Mouse (Mus musculus): ENCODE measurements around the gene Srsf10.

Gene Srsf10

DNA sequence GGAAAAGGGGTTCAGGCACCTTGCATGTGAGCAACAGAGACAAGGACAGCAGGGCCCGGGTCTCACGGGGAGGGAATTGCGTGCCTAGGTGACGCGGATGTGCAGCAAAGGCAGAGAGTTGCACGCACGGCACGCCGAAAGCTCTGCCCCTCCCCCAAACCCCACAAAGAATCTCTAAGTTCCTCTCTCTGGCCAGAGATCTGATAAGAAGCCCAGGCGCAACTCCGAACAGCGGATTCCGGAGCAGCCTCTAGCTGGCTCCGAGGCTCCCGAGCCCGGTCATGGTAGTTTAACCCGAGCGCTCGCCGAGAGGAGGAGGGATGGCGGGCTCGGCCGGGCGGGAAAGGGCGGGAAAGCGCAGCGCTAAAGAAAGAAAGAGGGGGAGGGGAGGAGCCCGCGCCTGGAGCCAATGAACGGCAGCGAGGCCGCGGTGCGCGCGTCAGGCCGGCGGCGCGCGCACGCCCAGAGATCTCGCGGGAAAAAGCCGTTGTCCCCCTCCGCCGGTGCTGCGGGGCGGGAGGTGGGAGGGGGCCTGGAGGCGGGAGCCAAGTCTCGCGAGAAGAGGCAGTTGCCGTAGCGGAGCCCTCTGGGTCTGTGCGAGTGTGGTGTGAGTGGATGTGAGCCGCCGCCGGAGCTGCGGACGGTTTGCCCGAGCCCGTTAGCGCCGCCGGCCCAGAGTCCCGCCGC lies at the start of gene Srsf10:
Gene Srsf10 (plus strand): TSS at position 212 of the 687 bp plus-strand sequence.
- DNase-seq = peak; percentile 96

- DNase-seq = no peak
Observed at GRCm38 (mm10) chr4:135814896-135815295, 40.7 kb upstream of the Srsf10 start.

DNA sequence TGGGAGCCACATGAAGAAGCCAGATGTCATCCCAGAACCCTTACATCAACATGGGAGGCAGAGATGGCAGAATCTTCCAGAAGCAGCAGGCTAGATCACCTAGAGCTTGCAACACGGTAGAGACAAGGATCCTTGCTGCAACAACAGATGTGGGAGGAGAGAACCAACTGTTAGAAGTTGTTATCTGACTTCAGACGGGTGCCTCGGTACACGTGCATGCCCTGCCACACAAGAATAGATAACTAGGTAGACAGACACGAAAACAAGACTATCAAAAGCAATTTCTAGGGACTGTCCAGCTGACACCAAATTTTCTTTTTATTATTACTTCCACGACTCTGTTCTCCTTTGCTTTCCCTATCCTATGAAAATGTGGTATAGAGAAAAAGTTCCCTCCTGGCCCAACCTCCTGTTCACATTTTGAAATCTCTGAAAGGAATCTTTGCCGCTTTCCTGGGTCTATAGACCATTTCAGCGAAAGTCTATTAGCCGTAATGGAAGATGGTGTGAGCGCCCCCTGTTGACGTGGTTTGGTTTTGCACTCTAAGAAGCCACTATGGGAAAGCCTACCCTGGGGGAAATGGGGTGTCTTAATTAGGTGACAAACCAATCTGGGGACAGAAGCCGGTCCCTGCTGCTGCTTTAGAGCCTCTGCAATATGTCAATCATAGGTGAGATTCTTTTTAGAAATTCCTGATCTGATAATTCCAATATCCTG lies 38.5 kb upstream of the Srsf10 start:
- DNase-seq = peak; percentile 71

- no peak for DNase-seq
Observed at GRCm38 (mm10) chr4:135818366-135818765, 37.2 kb upstream of the Srsf10 start.

DNA sequence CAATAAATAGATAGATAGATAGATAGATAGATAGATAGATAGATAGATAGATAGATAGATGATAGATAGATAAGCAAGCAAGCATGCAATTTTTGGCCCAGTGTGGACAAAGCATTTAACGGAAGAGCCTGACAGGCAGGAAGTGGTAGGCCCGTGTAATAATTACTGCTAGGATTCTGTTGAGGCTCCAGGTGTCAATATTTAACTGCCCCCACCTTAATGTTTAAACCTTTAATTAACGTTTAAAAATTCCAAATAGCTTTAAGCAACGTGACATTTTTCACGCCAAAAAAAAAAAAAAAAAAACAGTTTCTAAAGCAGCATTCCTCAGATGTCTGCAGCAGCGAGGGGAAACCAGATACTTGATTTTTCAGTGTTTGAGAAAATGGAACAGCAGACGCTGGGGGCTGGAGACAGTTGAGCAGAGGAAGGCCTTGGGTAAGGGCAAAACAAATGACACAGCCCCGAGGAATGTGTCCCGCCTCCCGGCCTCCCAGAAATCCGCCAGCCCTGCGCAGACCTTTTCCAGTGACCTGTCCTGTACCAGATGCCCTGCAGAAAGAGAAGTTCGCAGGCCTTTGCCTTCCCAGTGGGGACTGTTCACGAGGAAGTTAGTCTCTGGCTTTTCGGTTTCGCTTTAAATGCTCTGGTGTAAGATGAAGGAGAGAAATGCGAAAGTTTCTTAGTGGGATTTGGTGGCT lies 35.6 kb upstream of the Srsf10 start:
- DNase-seq = peak; percentile 64

DNA sequence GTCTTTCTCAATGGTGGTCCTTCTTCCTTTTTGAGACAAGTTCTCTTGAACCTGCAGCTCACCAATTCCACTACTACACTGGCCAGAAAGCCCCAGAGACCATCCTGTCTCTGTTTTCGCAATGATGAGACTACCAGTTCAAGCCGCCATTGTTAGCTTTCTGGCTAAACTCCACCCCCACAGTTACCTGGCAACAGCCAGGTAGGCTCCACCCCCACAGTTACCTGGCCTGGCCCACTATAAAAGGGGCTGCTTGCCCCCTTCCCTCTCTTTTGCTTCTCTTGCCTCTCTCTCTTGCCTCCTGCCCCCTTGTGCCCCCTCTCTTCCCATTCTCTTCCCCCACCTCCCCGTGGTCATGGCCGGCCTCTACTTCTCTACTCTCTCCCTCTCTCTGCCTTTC lies 33.8 kb upstream of the Srsf10 start:
- DNase-seq = no peak

GRCm38 (mm10) chr4:135823298-135823697 lies 32.2 kb upstream of the Srsf10 start:
- peak; percentile 54 for DNase-seq

- no peak for DNase-seq
Observed at GRCm38 (mm10) chr4:135824254-135824653, 31.3 kb upstream of the Srsf10 start.

DNA sequence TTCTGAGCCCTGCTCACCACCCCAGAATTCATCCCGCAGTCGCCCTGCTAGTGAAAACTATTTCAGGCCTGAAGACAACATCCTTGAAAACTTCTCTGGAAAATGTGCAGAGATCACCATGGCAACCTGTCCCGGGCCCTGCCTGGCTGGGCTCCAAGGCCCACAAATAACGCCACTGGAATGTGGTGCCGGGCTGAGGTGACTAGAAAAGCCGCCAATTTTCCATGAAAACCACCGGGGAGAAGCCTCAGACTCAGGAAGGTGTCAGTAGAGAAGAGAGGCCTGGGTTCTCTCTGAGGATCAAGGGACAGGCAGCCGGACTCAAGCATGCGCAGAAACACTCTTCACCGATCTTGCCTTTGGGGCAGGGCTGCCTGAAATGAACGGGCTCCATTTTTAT lies 27.1 kb upstream of the Srsf10 start:
- peak; percentile 86 for DNase-seq

DNA sequence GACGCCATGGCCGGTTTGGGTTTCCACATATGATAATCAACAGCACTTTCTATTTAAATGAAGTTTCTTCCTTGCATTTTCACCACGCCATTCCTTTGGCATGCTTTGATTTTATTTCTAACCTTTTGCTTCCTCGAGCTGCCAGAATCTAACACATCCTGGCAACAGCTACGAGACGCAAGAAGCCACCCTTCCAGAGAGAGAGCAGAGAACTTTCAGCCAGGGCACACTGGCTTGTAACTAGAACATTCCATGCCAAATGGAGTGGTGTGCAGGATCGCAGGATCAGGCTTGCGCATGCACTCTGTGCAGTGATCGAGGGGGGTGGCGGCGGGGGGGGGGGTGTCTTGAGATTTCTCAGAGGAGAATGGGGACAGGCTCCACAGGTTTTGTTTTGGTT lies 23.5 kb upstream of the Srsf10 start:
- peak; percentile 76 for DNase-seq

- no peak for DNase-seq
Observed at GRCm38 (mm10) chr4:135833301-135834123, 22.0 kb upstream of the Srsf10 start.

GRCm38 (mm10) chr4:135834124-135834717 lies 21.3 kb upstream of the Srsf10 start:
- no peak for DNase-seq

- DNase-seq = no peak
Observed at GRCm38 (mm10) chr4:135838925-135839292, 16.6 kb upstream of the Srsf10 start.

- DNase-seq = no peak
Observed at GRCm38 (mm10) chr4:135839293-135840011, 16.1 kb upstream of the Srsf10 start.

DNA sequence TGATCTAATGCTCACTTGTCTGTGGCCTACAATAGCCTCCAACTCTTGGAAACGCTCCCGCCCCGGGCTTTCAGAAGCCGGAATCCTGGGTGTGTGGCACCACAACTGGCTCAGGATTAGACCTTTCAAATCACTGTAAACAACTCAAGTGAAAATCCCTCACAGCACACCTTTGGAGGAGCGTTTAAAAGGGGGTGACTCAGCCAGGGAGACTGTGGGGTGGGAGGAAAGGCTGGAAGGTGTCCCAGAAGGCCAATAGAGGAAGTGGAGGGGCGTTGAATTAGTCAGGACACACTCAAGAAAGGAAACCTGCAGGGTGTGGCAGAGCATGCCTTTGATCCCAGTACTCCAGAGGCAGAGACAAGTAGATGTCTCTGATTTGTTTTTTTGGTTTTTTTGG lies 11.1 kb upstream of the Srsf10 start:
- peak; percentile 74 for DNase-seq

DNA sequence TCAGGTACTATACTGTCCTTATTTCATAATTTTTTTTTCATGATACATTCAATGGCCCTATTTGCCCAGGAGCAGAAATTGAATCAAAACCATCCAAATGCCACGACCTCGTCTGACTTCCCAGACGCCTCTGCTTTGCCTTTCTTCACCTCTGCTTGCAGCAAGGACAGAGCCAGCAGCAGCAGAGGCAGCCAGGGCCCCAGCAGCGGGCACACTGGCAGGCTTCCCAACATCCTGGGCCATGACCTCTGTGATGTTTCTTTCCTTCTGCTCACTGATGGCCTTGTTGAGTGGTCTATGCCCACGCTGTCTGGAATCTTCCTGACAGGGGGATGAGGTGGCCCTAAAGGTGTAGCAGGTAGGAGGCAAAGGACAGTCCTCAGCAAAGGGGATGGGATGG lies 8.0 kb upstream of the Srsf10 start:
- no peak for DNase-seq

GRCm38 (mm10) chr4:135850411-135851095 lies 5.0 kb upstream of the Srsf10 start:
- no peak for DNase-seq

- no peak for DNase-seq
Observed at GRCm38 (mm10) chr4:135851942-135852341, 3.6 kb upstream of the Srsf10 start.

DNA sequence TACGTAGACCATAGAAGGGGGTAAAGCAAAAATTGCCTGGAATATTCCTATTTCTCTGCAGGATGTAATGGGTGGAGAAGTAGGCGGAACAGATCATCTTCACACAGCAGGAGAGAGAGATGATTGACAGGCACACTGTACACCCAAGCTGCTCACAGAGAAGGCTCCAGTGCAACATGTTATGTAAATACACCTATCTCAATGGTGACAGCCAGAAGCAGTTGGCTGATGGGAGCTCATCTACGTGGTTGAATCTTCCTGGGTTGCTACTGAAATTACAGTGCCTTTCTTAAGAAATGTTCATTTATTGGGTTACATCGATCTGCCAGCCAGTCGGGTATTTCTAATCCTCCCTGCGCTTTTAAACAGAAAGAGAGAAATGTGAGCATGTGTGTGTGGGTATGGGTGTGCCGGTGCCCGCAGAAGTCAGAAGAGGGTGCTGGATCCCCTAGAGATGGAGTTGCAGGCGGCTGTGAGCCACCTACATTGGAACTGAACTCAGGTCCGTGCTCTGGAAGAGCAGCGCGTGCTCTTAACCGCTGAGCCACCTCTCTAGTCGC lies 1.5 kb upstream of the Srsf10 start:
- no peak for DNase-seq

DNA sequence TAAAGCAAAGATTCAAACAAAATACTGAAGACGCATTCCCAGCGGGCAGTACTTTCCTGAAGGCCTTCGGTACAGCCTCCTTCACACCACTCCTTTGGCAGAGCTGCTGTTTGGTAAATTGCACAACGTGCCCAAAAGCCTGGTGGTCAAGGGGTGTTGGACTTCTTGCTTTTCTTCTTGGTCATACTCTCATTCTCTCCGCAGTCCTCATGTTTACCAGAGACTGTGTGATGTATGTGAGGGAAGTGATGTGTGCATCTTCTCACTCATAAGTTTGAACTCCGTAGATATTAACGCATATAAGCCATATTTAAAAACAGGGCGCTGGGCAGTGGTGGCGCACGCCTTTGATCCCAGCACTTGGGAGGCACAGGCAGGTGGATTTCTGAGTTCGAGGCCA lies 917 bp upstream of the Srsf10 start:
- DNase-seq = no peak

DNA sequence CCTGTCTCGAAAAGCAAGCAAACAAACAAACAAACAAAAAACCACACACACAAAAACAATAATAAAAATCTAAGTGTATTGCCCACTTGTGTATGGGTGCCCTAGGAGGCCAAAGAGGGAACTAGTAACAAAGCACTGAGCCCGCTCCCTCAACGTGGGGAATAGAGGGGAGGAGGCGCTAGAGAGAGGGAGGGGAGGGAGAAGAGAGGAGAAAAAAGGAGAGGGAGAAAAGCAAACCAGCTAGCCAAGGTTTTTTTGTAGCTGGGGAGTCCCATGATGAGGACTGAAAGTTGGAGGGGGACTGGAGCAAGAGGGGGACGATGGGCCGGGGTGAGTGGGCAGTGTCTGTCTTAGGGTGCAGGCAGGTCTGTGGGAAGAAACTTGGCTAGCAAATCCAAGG lies 467 bp upstream of the Srsf10 start:
- DNase-seq = no peak

All from lung, postnatal 36 days (tissue).